Mouse (Mus musculus): ENCODE data around the gene Rab1a.
"Not testable (repeated sequence)": the region's sequence is repeated elsewhere in the genome, so short reads cannot be mapped to it uniquely, and the experiment has no call there.

Rab1a gene

DNA sequence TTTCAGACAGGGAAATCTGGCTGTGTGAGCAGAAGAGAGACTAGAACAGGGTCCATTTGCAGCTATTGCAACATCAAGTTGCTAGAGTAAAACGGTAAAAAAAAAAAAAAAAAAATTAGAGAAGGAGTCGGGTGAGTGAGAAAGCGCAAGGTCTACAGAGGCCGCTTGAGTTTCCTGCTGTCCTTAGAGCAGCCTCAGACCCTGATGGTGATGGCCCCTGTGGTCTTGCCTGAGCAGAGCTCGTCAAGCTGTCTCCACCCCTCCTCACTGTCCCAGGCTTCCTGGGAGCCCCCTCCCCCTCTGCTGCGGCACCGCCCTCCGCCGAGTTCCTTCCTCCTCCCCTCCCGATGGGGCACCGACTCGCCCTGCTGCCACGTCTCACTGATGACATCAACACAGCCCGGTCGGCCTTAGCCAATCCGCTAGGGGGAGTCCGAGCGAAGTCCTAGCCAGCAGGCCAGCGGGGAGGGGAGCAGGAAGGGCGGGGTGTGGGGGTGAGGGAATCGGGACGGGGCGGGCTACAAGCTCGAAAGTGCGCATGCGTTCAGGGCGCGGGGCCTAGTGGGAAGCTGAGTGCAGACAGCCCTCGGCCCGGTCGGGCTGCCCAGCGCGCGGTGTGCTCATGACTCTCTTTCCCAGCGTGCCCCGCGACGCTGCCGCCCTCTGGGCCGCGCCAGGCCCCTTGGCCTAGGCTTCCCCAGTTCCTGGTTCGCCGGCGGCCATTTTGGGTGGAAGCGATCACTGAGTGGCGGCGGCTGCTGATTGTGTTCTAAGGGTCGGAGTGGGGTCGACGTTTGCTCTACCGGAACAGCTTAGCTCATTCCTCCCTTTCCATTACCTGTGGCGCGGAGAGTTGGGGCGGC lies at the start of gene Rab1a:
Gene Rab1a, plus strand, starts transcription at position 720 of the 863 bp plus-strand sequence.
- peak; percentile 100 for DNase-seq

DNA sequence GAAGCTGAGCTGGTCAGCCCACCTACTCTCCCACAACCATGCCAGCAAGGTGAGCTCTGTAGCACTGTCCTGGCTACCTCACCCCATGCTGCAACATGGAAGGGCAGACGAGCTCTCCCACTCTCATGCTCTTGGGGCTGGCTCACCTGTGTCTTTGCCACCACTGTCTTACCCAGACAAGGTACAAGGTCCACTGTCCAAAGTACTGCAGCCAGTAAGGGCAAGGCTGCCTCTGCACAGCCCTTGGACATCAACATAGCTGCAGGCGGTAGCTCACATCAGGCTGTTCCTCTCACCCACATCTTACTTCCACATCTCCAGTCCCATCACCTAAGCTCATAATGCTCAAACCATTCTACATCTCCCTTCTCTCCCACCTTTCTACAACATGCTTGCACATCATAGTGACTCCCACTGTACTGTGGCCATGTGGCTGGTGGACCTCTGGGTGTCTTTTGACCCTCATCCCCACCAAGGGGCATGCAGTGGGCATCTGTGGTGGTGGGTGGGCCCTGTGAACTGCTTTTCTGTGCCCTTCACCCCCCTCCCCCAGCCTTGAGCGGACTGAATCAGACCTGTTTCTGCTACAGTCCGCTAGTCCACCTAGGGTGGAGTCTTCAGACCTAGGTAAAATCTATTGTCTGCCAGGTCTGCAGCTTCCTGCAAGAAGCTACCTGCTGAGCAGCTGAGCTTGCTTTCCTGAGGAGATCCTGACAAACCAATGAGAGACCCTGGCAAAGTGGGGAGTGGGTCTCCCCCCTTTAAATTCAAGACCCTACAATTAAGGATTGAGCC lies 48.9 kb upstream of the Rab1a start:
- no peak for DNase-seq

DNA sequence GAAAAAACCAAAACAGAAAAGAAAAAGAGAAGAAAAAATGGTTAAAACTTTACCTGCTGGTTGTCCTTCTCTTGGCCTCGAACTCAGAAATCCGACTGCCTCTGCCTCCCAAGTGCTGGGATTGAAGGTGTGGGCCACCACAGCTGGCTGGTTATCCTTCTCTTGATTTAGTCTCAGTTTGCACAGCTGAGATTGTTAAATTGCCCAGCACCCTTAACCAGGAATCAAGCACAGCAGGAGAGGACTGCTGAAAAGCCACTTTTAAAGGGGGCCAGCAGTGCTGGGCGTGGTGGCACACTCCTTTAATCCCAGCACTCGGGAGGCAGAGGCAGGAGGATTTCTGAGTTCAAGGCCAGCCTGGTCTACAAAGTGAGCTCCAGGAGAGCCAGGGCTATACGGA lies 47.7 kb upstream of the Rab1a start:
- not testable (repeated sequence) for DNase-seq

DNA sequence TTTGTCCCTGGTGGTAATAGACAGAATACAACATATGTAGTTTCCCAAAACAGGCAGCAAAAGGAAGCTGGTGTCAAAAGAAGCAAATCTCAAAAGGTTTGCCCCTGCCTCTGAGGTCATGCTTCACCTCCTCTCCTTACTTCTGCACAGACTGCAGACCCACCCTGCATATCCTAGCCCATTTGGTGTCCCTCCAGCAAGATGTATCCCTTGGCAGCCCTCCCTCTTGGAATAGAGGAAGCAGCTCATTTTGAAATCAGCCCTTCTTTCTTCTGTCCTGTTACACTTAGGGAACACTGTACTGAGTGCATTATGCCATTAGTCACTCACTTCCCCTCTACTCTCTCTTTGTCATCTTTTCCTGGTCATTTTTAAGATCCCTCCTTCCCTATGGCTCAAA lies 42.4 kb upstream of the Rab1a start:
- no peak for DNase-seq

DNA sequence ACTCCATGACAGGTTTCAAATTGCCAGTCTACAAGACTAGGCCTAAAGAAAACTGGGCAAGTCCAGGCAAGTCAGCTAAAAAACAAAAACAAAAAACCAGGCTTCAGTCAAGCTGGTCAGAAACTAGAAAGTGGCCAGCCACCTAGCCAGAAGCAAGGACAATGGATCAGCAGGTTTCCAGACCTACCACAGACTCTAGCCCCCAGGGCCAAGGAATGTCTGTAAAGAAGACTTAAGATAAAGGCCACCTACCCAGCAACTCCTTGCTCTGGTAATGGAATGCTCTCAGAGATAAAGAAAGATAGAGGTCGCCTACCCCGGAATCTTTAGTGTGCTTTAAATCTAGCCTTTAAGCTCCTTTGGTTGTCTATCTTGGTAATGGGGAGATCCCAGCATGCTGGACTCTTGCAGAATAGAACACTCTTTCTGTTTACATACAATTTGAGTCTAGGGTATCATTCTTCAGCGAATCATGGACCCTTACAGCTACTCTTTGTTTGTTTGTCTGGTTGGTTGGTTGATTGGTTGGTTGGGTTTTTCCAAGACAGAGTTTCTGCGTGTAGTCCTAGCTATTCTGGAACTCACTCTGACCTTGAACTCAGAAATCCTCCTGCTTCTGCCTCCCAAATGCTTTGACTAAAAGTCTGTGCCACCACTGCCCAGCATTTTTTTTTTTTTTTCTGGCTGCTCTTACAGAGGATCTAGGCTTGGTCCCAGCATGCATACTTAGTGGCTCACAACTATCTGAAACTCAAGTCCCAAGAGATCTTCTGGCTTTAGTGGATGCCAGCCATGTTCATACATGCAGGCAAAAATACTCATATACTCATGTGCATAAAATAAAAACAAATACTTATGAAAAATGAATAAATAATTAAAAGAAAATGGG lies 36.0 kb upstream of the Rab1a start:
- DNase-seq: no peak

DNA sequence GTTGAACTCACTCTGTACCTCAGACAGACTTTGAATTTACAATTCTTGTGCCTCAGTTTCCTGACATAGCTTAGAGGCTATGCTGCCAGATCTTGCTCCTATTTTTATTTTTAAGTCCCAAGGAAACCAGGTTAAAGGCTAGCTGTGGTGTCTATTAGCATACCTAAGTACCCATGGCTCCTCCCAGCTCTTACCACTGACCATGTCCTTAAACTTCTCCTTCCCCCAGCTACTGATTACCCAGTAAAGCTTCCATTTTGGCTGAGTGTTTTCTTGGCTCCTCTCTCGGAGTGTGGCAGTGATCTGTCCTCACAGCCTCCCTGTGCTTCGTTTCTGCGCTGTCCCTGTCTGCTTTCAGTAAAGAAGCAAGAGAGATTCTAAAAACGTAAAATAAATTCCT lies 35.2 kb upstream of the Rab1a start:
- DNase-seq: no peak

DNA sequence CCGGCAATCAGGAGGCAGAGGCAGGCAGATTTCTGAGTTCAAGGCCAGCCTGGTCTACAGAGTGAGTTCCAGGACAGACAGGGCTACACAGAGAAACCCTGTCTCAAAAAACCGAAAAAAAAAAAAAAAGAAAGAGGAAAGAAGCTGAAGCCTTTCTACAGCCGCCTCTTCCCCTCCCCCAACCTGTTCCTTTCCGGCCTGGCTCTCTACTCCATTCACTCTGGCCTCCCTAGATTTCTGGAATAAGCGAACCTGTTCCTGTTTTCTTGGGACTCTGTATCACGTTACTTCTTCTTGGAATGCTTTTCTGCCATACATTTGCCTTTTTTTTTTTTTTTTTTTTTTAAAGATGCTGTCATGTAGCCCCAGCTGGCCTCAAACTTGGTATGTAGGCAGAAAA lies 34.8 kb upstream of the Rab1a start:
- not testable (repeated sequence) for DNase-seq

DNA sequence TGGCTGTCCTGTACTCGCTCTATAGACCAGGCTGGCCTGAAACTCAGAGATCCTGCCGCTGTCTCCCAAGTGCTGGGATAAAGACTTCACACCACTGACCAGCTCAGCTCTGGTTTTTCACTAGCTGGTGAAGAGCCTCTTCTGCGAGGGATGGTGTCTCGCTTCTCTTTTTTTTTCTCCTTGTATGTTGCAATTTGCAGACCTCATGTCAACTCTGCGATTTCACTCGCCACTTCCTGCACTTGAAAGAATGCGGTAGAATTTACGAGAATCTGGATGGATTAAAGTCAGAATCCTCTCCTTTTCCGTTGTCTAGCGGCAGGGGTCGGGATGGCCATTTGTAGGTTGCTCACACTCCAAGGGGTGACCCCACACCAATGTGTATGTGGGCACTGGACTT lies 32.3 kb upstream of the Rab1a start:
- no peak for DNase-seq

DNA sequence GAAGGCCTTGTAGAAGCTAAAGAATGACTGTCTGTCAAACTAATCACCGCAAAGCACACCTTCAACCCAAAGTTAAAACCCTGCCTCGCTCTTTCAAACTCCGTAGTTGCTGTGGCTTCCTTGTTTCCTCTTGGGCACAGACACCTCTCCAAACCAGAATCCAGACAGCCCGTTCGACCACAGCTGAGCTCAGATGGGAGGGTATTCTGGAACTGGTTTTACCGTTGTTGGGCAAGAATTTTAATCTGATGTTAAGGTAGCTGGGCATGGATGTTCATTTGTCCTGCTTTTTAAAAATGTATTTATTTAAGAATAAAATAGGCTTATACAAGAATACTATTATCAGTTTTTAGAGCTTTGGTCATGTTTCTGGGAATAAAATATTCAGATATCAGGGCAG lies 14.0 kb upstream of the Rab1a start:
- DNase-seq: no peak

DNA sequence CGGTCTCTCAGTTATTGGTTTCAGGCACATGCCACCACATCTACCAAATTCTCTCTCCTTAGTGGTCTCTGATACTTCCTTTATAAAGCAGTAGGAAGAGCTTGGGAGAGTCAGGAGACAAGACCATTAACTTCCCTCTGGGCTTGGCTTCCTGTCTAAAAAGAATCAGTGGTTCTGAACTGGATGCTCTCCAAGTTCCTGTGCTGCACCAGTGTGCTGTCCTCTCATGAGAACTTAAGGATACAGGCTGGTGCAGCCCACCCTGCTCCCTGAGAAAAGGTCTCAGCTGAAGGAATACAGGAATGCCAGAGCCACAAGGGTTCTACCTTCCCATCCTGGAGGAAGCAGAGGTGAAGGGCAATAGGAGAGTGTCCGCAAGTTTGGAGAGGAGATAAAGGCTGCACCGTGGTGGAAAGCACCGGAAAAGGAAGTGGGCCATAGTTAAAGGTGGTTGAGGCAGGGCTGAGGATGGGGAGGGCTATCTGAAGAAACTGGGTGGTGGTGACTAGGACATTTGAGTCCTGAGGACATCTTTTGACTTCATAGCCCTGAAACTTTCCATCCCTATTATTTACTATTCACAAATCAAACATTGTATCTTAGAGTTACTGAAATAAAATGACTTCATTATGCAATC lies 8.0 kb upstream of the Rab1a start:
- no peak for DNase-seq

DNA sequence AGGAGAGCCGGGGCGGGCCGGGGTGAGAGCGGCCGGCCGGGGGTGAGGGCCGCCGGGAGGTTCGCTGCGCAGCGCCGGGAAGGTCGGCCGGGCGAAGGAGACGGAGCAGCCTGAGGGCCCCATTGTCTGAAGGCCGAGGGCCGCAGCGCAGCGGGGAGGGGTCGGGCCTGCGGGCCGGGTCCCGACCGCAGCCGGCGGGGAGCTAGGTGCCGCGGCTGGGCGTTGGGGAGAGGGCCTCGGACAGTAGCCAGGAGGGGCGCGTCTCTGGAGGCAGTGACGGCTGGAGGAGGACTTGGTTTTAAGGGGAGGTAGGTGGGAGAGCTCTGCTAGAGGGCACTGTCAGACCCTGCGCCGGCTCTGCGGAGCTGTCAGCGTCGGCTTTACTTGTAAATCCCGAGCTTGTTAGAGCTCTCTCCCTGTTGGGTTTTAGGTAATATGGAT lies 449 bp downstream of the Rab1a start:
- DNase-seq: no peak

DNA sequence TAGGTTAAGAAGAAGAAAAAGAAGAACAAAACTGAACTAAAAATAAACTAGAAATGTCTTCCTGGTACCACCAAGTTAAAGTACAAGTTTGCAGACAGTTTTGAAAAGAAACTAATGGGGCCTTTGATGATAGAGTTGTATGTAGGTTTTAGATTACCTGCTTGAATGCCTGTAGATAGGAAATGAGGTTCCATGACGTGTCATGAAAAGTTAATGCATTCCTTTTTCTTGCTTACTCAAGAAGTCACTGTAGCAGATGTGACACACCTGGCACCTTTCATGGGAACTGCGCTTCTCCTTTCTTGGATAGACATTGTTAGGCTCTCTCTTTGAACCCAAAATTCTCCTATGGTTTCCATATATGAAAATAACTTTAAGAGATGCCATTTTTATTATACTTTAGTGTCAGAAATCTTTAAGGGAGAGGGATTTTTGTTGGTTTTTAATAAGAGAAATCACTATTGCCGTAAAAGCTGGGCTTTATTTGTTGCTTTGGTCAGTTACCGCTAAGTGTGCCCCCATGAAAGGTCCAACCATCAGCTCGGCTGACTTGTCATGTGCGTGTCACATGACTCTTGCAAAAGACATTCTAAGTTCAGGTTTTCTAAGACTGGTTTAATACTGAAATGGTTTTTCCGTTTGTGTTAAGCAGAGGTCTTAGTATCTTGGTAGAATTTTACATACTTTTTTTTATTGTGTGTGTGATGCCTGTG lies 1.2 kb downstream of the Rab1a start:
- no peak for DNase-seq

DNA sequence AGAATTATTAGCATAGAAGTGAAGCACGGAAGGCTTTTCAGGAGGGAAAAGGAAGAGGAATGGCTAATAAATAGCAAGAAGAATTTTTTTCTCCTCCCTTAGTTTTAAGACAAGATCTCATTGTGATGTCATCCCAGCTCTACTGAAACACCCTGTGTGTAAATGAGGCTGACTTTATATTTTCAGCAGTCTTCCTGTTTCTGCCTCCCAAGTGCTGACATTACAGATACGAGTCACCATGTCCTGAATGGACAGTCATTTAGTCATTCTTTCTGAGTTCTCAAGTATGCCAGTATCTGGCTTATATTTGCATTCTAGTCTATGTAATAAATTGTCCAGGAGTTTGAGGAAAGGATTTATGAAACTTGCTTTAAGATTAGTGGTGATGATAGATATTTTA lies 3.1 kb downstream of the Rab1a start:
- no peak for DNase-seq

DNA sequence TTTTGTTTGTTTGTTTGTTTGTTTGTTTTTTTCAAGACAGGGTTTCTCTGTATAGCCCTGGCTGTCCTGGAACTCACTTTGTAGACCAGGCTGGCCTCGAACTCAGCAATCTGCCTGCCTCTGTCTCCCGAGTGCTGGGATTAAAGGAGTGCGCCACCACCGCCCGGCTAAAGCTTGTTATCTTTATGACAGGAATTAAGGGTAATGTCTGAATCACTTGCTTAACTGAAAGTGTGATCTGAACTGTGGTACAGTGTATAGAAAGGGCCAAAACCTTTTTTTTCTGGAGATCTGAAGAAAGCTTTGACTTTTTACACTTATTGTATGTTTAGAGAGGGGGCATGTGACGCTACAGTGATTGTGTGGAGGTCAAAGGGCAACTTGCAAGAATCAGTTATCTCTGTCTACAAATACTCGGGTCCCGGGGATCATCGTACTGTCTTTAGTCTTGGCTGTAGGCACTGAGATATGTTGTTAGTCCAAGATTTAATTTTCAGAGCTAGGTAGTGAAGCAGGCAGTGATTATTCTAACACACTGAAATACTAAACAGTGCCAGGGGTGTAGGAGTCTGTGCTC lies 3.7 kb downstream of the Rab1a start:
- DNase-seq: no peak

DNA sequence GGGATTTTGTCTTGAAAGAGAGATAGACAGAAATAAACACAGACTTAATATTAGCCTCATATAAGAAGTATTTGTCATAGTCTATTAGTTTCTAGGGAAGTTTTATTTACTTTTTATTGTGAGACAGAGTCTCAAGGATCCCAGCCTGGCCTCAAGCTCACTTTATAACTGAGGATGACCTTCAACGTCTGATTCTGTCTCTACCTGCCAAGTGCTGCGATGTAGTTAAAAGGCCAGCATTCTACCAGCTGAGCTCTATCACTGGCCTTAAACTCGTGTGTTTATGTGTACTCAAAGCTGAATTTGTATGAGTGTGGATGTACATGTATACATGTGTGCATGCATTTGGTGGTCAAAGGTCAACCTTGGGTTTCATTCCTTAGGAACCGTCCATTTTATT lies 4.3 kb downstream of the Rab1a start:
- DNase-seq: no peak

DNA sequence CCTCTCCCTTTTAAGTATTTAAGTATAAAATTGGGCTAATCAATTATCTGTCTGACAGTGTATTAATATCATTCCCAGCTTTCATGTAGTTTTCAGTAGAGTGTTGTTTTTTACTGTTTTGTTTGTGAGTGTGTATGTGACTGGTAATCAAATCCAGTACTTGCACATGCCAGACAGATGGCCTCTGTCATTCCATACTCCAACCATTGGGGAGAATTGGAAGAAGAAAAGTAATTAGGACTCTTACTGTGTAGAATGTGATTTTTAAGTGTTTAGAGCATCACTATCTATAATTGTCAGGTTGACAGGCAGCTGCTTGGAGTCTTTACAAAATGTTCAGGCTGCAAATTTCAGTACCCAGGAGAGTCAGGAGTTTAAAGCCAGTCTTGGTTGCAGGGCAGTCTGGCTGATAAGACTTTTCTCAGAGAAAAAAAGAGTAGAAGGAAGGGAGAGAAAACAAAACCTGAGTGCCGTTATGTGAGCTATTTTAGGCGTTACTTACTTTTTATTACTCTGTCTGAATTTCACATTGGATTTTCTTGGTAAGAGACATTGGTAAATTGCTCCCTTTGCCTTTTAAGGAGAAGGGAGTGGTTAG lies 5.5 kb downstream of the Rab1a start:
- no peak for DNase-seq

DNA sequence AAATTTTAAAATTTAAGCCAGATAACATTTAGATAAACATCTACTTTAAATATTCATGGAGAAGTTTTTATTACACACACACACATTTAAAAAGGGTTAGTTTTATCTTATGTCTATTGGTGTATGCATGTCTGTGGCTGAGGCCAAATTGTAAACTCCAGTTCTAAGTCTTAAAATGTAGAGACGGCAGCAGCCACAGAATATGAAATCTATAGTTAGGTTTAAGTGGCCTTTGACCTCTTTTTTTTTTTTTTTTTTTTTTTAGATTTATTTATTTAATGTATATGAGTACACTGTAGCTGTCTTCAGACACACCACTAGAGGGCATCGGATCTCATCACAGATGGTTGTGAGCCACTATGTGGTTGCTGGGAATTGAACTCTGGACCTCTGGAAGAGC lies 6.4 kb downstream of the Rab1a start:
- no peak for DNase-seq

DNA sequence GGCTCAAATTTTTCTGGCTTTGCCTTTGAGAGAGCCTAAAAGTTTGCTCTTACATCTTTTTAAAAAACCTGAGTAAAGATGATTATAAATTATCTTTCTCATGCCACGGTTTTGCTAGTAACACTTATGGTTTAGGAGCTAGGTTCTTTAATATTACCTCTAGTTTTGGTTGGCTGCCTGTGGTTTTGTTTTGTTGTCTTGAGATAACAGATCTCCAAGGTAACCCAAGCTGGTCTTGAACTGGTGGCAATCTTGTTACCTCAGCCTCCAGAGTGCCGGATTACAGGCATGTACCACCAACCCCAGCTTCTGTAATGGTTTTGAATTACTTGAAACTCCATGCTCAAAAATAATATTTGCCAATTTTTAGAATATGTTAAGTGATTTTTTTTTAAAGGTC lies 10.6 kb downstream of the Rab1a start:
- no peak for DNase-seq

DNA sequence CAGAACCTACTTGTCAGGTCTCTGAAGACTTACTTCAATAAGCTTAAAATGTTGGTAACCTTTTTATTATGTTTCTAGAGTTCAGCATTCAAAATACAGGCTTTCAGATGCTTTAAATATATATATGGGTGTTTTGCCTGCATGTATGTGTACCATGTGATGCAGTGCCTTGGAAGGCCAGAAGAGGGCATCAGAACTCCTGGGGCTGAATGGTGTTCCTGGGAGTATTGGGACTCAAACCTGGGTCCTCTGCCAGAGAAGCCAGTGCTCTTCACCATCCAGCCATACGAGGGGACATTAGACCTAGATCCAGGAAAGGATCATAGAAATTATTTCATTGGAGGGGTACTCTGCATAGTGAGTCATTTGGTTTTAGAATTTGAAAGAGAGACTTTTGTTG lies 13.5 kb downstream of the Rab1a start:
- no peak for DNase-seq

DNA sequence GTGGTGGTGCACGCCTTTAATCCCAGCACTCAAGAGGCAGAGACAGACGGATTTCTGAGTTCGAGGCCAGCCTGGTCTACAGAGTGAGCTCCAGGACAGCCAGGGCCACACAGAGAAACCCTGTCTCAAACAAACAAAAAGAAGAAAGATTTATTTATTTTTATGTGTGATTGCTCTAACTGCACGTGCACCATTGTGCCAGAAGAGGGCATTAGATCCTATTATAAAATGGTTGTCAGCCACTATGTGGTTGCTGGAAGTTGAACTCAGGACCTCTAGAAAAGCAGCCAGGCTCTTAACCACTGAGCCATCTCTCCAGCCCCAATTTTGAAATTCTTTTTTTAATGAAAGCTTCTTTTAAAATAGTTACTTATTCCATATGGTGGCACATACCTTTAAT lies 15.2 kb downstream of the Rab1a start:
- no peak for DNase-seq

DNA sequence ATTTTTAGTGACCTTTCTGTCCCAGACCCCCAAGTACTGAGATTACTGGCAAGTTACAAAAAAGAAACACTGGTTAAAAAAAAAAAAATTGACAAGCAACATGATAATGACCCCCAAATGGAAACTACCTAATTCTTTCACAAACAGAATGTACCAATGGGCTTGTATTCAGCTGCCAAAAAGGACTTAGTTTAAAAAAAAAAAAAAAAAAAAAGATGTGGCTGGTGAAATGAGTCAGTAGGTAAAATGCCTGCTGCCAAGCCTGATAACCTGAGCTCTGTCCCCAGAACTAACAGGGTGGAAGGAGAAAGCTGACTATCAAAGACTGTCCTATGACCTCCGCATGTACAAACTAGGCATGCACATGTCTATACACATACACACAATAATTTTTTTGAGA lies 16.0 kb downstream of the Rab1a start:
- no peak for DNase-seq

All from cerebellum, adult 11 months (tissue).